Mouse (Mus musculus) stomach, embryonic 15.5 days (tissue): ENCODE results near the gene Car5b. TPM values are rescaled to one million over a fixed set of nuclear protein-coding genes. Genes with fewer than 3 reads are reported as not detected.

ENCODE experiments used
- ATAC-seq: fragments of 200-750 bp; cut with Nextera tagmentation; 2 replicates; pipeline ENCODE4 v1.8.0; 2017; ENCODE audit warnings: low read depth, moderate number of reproducible peaks, moderate TSS enrichment; ENCODE audit not compliant: insufficient read depth, low FRiP score
- H3K27ac ChIP-seq: fragments of 300-500 bp; sonication (generic); 2 replicates; pipeline ENCODE4 v1.5.1; 2015; ENCODE audit warnings: mild to moderate bottlenecking, inconsistent platforms
- H3K27me3 ChIP-seq: fragments of 300-500 bp; sonication (generic); replicated peaks from 2 replicates; pipeline ENCODE4 v1.6.1; 2015; ENCODE audit warnings: inconsistent platforms
- H3K36me3 ChIP-seq: fragments of 300-500 bp; sonication (generic); 2 replicates; pipeline ENCODE4 v1.6.1; 2015; ENCODE audit warnings: inconsistent platforms
- H3K4me1 ChIP-seq: fragments of 300-500 bp; sonication (generic); 2 replicates; pipeline ENCODE4 v1.6.1; 2015; ENCODE audit warnings: inconsistent platforms
- H3K4me2 ChIP-seq: fragments of 300-500 bp; sonication (generic); 2 replicates; pipeline ENCODE4 v1.6.1; 2015; ENCODE audit warnings: mild to moderate bottlenecking, inconsistent platforms
- H3K4me3 ChIP-seq: fragments of 300-500 bp; sonication (generic); replicated peaks from 2 replicates; pipeline ENCODE4 v1.5.1; 2015; ENCODE audit warnings: inconsistent platforms
- H3K9ac ChIP-seq: fragments of 300-500 bp; sonication (generic); 2 replicates; pipeline ENCODE4 v1.6.1; 2015; ENCODE audit warnings: inconsistent platforms
- H3K9me3 ChIP-seq: fragments of 300-500 bp; sonication (generic); 2 replicates; pipeline ENCODE4 v1.6.1; 2016; ENCODE audit warnings: inconsistent platforms
- WGBS: fragments of 180-500 bp; shearing (Covaris S2); methylation state at CpG from one replicate; pipeline ENCODE4 v1.1.7; 2015; 5-methylcytosine and 5-hydroxymethylcytosine counted together
- polyA plus RNA-seq: library from polyadenylated mRNA; unstranded; fragments of >200 nt; fragmentation: Nextera tagmentation; extraction: Ambion mirVana; gene quantifications from 2 replicates; pipeline ENCODE4 v1.2.1, GENCODE M21; 2015

Car5b gene
- 0.99 and 1.3 TPM in 2 replicates for polyA plus RNA-seq

GRCm38 (mm10) chrX:164027607-164028289 lies at the start of gene Car5b:
Gene Car5b, minus strand, starts transcription at chrX:164027997.
- H3K27ac ChIP-seq = no peak within 1 kb of the TSS
- H3K4me1 ChIP-seq = no peaks in the 10 kb centered on the region
- no peak within 1 kb of the TSS for H3K9ac ChIP-seq
- WGBS = 15% methylated on average over 22 of the region's 22 CpGs
- H3K4me3 ChIP-seq = peak within 1 kb of the TSS; percentile 41
- no peaks in the 10 kb centered on the region for H3K36me3 ChIP-seq
- peak; percentile 99 for ATAC-seq
- H3K27me3 ChIP-seq = no peaks in the 10 kb centered on the region
- no peaks in the 10 kb centered on the region for H3K9me3 ChIP-seq
- H3K4me2 ChIP-seq = peak within 1 kb of the TSS; percentile 57

- 21% methylated on average over 54 of the region's 54 CpGs for WGBS
- Histone ChIP-seq H3K27me3 (no peaks in the 10 kb centered on the region), H3K36me3 (no peaks in the 10 kb centered on the region), H3K4me2 (peak within 1 kb of the TSS; percentile 72), H3K9me3 (no peaks in the 10 kb centered on the region), H3K4me3 (peak within 1 kb of the TSS; percentile 61), H3K27ac (peak within 1 kb of the TSS; percentile 86), H3K9ac (peak within 1 kb of the TSS; percentile 37; the same call in 1 of the 2 replicates), H3K4me1 (no peaks in the 10 kb centered on the region)
- peak; percentile 98 for ATAC-seq
These were observed 48.4 kb upstream of the Car5b start, which contains the start of gene Siah1b for GRCm38 (mm10) chrX:164076040-164076775. Gene Siah1b, minus strand, starts transcription at chrX:164076493.

GRCm38 (mm10) chrX:164068968-164069367 lies 41.2 kb upstream of the Car5b start:
- Histone ChIP-seq H3K4me3 (no peak overlapping the region), H3K36me3 (no peaks in the 10 kb centered on the region), H3K27ac (no peak overlapping the region), H3K9ac (no peak overlapping the region), H3K9me3 (no peaks in the 10 kb centered on the region), H3K4me2 (no peak overlapping the region), H3K27me3 (no peaks in the 10 kb centered on the region), H3K4me1 (no peaks in the 10 kb centered on the region)
- 77% methylated on average over 4 of the region's 4 CpGs for WGBS
- ATAC-seq = no peak

GRCm38 (mm10) chrX:164066185-164066584 lies 38.4 kb upstream of the Car5b start:
- no peaks in the 10 kb centered on the region for H3K4me1 ChIP-seq
- no peak overlapping the region for H3K9ac ChIP-seq
- no peaks in the 10 kb centered on the region for H3K9me3 ChIP-seq
- peak; percentile 50; the same call in 1 of the 2 replicates for ATAC-seq
- 13% methylated on average over 2 of the region's 2 CpGs for WGBS
- no peak overlapping the region for H3K27ac ChIP-seq
- no peak overlapping the region for H3K4me2 ChIP-seq
- H3K4me3 ChIP-seq = no peak overlapping the region
- H3K36me3 ChIP-seq = no peaks in the 10 kb centered on the region
- no peaks in the 10 kb centered on the region for H3K27me3 ChIP-seq

- Histone ChIP-seq H3K4me2 (no peak overlapping the region), H3K27ac (no peak overlapping the region), H3K9me3 (no peaks in the 10 kb centered on the region), H3K36me3 (no peaks in the 10 kb centered on the region), H3K4me1 (no peaks in the 10 kb centered on the region), H3K27me3 (no peaks in the 10 kb centered on the region), H3K9ac (no peak overlapping the region), H3K4me3 (no peak overlapping the region)
- ATAC-seq = no peak
- WGBS = 68% methylated on average over 4 of the region's 4 CpGs
These were observed 31.3 kb upstream of the Car5b start for GRCm38 (mm10) chrX:164059070-164059469.

- no peak for ATAC-seq
- no peaks in the 10 kb centered on the region for H3K9me3 ChIP-seq
- no peak overlapping the region for H3K4me2 ChIP-seq
- no peak overlapping the region for H3K4me3 ChIP-seq
- H3K27me3 ChIP-seq = no peaks in the 10 kb centered on the region
- H3K9ac ChIP-seq = no peak overlapping the region
- H3K36me3 ChIP-seq = no peaks in the 10 kb centered on the region
- no peaks in the 10 kb centered on the region for H3K4me1 ChIP-seq
- WGBS = 79% methylated on average over 3 of the region's 3 CpGs
- H3K27ac ChIP-seq = no peak overlapping the region
These were observed 30.7 kb upstream of the Car5b start for GRCm38 (mm10) chrX:164058523-164058922.

GRCm38 (mm10) chrX:164055726-164056125 lies 27.9 kb upstream of the Car5b start:
- Histone ChIP-seq H3K4me1 (no peaks in the 10 kb centered on the region), H3K9ac (no peak overlapping the region), H3K9me3 (no peaks in the 10 kb centered on the region), H3K4me2 (no peak overlapping the region), H3K27ac (no peak overlapping the region), H3K36me3 (no peaks in the 10 kb centered on the region), H3K27me3 (no peaks in the 10 kb centered on the region), H3K4me3 (no peak overlapping the region)
- 70% methylated on average over 4 of the region's 4 CpGs for WGBS
- no peak for ATAC-seq

GRCm38 (mm10) chrX:164046736-164047135 lies 18.9 kb upstream of the Car5b start:
- Histone ChIP-seq H3K4me1 (no peaks in the 10 kb centered on the region), H3K4me2 (no peak overlapping the region), H3K4me3 (no peak overlapping the region), H3K27me3 (no peaks in the 10 kb centered on the region), H3K36me3 (no peaks in the 10 kb centered on the region), H3K9ac (no peak overlapping the region), H3K27ac (no peak overlapping the region), H3K9me3 (no peaks in the 10 kb centered on the region)
- no peak for ATAC-seq
- 62% methylated on average over 2 of the region's 2 CpGs for WGBS

GRCm38 (mm10) chrX:164042069-164042468 lies 14.3 kb upstream of the Car5b start:
- H3K27me3 ChIP-seq = no peaks in the 10 kb centered on the region
- no peak overlapping the region for H3K27ac ChIP-seq
- no peaks in the 10 kb centered on the region for H3K4me1 ChIP-seq
- H3K4me2 ChIP-seq = no peak overlapping the region
- no peaks in the 10 kb centered on the region for H3K36me3 ChIP-seq
- H3K4me3 ChIP-seq = no peak overlapping the region
- 61% methylated on average over 13 of the region's 13 CpGs for whole genome bisulfite sequencing
- no peak for ATAC-seq
- no peaks in the 10 kb centered on the region for H3K9me3 ChIP-seq
- no peak overlapping the region for H3K9ac ChIP-seq

- Histone ChIP-seq H3K36me3 (no peaks in the 10 kb centered on the region), H3K4me1 (no peaks in the 10 kb centered on the region), H3K9me3 (no peaks in the 10 kb centered on the region), H3K9ac (no peak overlapping the region), H3K27me3 (no peaks in the 10 kb centered on the region), H3K4me3 (no peak overlapping the region), H3K27ac (no peak overlapping the region), H3K4me2 (no peak overlapping the region)
- 58% methylated on average over 2 of the region's 2 CpGs for WGBS
- ATAC-seq = no peak
These were observed 11.1 kb upstream of the Car5b start for GRCm38 (mm10) chrX:164038882-164039281.

GRCm38 (mm10) chrX:164035931-164036330 lies 8.1 kb upstream of the Car5b start:
- Histone ChIP-seq H3K4me3 (no peak overlapping the region), H3K27me3 (no peaks in the 10 kb centered on the region), H3K4me2 (no peak overlapping the region), H3K9ac (no peak overlapping the region), H3K27ac (no peak overlapping the region), H3K9me3 (no peaks in the 10 kb centered on the region), H3K4me1 (no peaks in the 10 kb centered on the region), H3K36me3 (no peaks in the 10 kb centered on the region)
- ATAC-seq = no peak
- 75% methylated on average over 7 of the region's 7 CpGs for whole genome bisulfite sequencing

GRCm38 (mm10) chrX:164035401-164035800 lies 7.6 kb upstream of the Car5b start:
- H3K27me3 ChIP-seq = no peaks in the 10 kb centered on the region

More at GRCm38 (mm10) chrX:164035401-164035800, 7.6 kb upstream of the Car5b start:
- Histone ChIP-seq H3K4me1 (no peaks in the 10 kb centered on the region), H3K4me2 (no peak overlapping the region), H3K36me3 (no peaks in the 10 kb centered on the region), H3K4me3 (no peak overlapping the region), H3K27ac (no peak overlapping the region), H3K9me3 (no peaks in the 10 kb centered on the region), H3K9ac (no peak overlapping the region)
- 84% methylated on average over 2 of the region's 2 CpGs for WGBS
- no peak for ATAC-seq
